Mouse (Mus musculus): ENCODE results near the gene Cdc42.

The Cdc42 gene

GRCm38 (mm10) chr4:137371596-137372523 is 14.3 kb upstream of the Cdc42 start:
- no peak for DNase-seq (ENCODE audit: low spot score in 2 of 2)

- DNase-seq (ENCODE audit: low spot score in 2 of 2): no peak
Observed at GRCm38 (mm10) chr4:137369954-137370750, 12.6 kb upstream of the Cdc42 start.

- DNase-seq (ENCODE audit: low spot score in 2 of 2): no peak
Observed at GRCm38 (mm10) chr4:137368198-137368597, 10.7 kb upstream of the Cdc42 start.

GRCm38 (mm10) chr4:137367275-137368088 is 10.0 kb upstream of the Cdc42 start:
- DNase-seq (ENCODE audit: low spot score in 2 of 2): no peak

GRCm38 (mm10) chr4:137366097-137366496 is 8.6 kb upstream of the Cdc42 start:
- DNase-seq (ENCODE audit: low spot score in 2 of 2): no peak

- DNase-seq (ENCODE audit: low spot score in 2 of 2): no peak
Observed at GRCm38 (mm10) chr4:137365356-137366062, 8.0 kb upstream of the Cdc42 start.

GRCm38 (mm10) chr4:137364826-137365225 is 7.3 kb upstream of the Cdc42 start:
- no peak for DNase-seq (ENCODE audit: low spot score in 2 of 2)

GRCm38 (mm10) chr4:137360996-137361395 is 3.5 kb upstream of the Cdc42 start:
- no peak for DNase-seq (ENCODE audit: low spot score in 2 of 2)

- no peak for DNase-seq (ENCODE audit: low spot score in 2 of 2)
Observed at GRCm38 (mm10) chr4:137358291-137359002, 927 bp upstream of the Cdc42 start.

GRCm38 (mm10) chr4:137356674-137357510 is 628 bp downstream of the Cdc42 start:
- peak; percentile 66 to 67 for DNase-seq (ENCODE audit: low spot score in 2 of 2)

GRCm38 (mm10) chr4:137350627-137351026 is 6.9 kb downstream of the Cdc42 start:
- no peak for DNase-seq (ENCODE audit: low spot score in 2 of 2)

- no peak for DNase-seq (ENCODE audit: low spot score in 2 of 2)
Observed at GRCm38 (mm10) chr4:137345790-137346189, 11.7 kb downstream of the Cdc42 start.

GRCm38 (mm10) chr4:137345112-137345511 is 12.4 kb downstream of the Cdc42 start:
- no peak for DNase-seq (ENCODE audit: low spot score in 2 of 2)

- no peak for DNase-seq (ENCODE audit: low spot score in 2 of 2)
Observed at GRCm38 (mm10) chr4:137342816-137343215, 14.7 kb downstream of the Cdc42 start.

- no peak for DNase-seq (ENCODE audit: low spot score in 2 of 2)
Observed at GRCm38 (mm10) chr4:137339415-137339814, 18.1 kb downstream of the Cdc42 start.

GRCm38 (mm10) chr4:137336468-137336867 is 21.1 kb downstream of the Cdc42 start:
- no peak for DNase-seq (ENCODE audit: low spot score in 2 of 2)

- DNase-seq (ENCODE audit: low spot score in 2 of 2): no peak
Observed at GRCm38 (mm10) chr4:137332051-137332450, 25.5 kb downstream of the Cdc42 start.

- no peak for DNase-seq (ENCODE audit: low spot score in 2 of 2)
Observed at GRCm38 (mm10) chr4:137326494-137326893, 31.0 kb downstream of the Cdc42 start.

GRCm38 (mm10) chr4:137324926-137325325 is 32.6 kb downstream of the Cdc42 start:
- no peak for DNase-seq (ENCODE audit: low spot score in 2 of 2)
